9 mouse cellular contexts compared by ENCODE assay signal in the genomic region with DNA sequence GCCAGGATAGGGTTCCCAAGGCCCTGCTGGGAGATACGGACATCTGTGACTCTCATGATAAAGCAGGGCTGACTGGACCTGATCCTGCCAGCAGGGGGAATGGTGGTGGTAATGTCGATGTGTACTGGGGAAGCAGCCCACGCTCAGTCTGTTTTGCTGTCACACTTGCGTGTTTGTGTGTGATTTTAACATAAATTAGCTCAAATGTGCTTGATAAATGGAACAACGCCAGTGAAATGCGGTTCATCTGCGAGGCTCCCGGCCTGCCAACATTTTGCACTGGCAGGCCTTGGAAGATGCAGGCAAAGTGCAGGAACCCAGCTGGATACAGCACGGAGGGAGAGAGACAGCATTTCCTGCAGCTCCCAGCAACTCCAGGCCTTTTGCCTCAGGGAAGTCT.
DNase-seq lines count a peak whose midpoint lies in the region; ATAC-seq and TF ChIP-seq lines count a peak whose summit lies in the region.
"Had no signal": no experiment of that assay in that cellular context is flagged by ENCODE, and none has a peak within 500 bp of the region (broad histone marks: within the 10 kb centered on the region; RNA-seq: fewer than 3 reads in every experiment).

No protein-coding gene starts in this region.

- TF ChIP-seq CTCF in heart, adult 2 months (IDR thresholded peaks at IDR 0.05), result peak; percentile 32

- no peak for DNase-seq in heart, adult 2 months
- no peak for DNase-seq in heart, postnatal 25 days (ENCODE audit: low spot score)
- DNase-seq in WW6 (ENCODE audit: low read depth, low spot score), result peak; percentile 20
- DNase-seq in layer of hippocampus, adult 8-10 months (ENCODE audit: low spot score in 2 of 2), result peak; percentile 87 to 91
- DNase-seq in testis, postnatal 14 days (ENCODE audit: low spot score), result no peak
- no peak for DNase-seq in gastrocnemius, postnatal 36 days

- no peak for TF ChIP-seq POLR2A in heart, adult 2 months (IDR thresholded peaks at IDR 0.05; ENCODE audit: insufficient read depth, low read depth, low read length)

- H3K9ac ChIP-seq in heart, adult 2 months (ENCODE audit: low read depth, low read length), result no peak overlapping the region
- no peak overlapping the region for H3K9ac ChIP-seq in forebrain, embryonic 12.5 days
- H3K9ac ChIP-seq in neural tube, embryonic 12.5 days, result no peak overlapping the region

- ATAC-seq in forebrain, embryonic 12.5 days (ENCODE audit: low FRiP score), result peak; percentile 44; the same call in 1 of the 2 replicates
- ATAC-seq in neural tube, embryonic 12.5 days (ENCODE audit: low FRiP score, low read depth), result no peak

- intact Hi-C loops in heart, adult 2 months (cut with DNase I), result no loop called here
- intact Hi-C loops in heart, postnatal 25 days (cut with DNase I), result loop anchor here (2.0 kb wide), 1 partner anchor 413 kb away; no protein-coding TSS in a partner anchor
- intact Hi-C loops in gastrocnemius, postnatal 36 days (cut with DNase I), result loop anchor here (10.0 kb wide), 1 partner anchor 147 kb away; no protein-coding TSS in a partner anchor

- no peaks in the 10 kb centered on the region for H3K36me3 ChIP-seq in heart, adult 2 months (ENCODE audit: control insufficient read depth, insufficient read depth, low read length)
- H3K36me3 ChIP-seq in forebrain, embryonic 12.5 days (replicated peaks), result no peaks in the 10 kb centered on the region
- H3K36me3 ChIP-seq in neural tube, embryonic 12.5 days, result no peaks in the 10 kb centered on the region

- H3K4me1 ChIP-seq in heart, adult 2 months (ENCODE audit: control insufficient read depth, insufficient read depth, low read length), result no peaks in the 10 kb centered on the region
- H3K4me1 ChIP-seq in forebrain, embryonic 12.5 days, result peaks cover 14% of the 10 kb centered on the region
- H3K4me1 ChIP-seq in neural tube, embryonic 12.5 days, result 0 out of 2 replicates have a peak, but pooled peaks cover 5% of the 10 kb centered on the region

- H3K79me2 ChIP-seq in heart, adult 2 months (replicated peaks; ENCODE audit: control insufficient read depth, insufficient read depth, low read length), result no peaks in the 10 kb centered on the region

- H3K9me3 ChIP-seq in forebrain, embryonic 12.5 days, result no peaks in the 10 kb centered on the region
- no peaks in the 10 kb centered on the region for H3K9me3 ChIP-seq in neural tube, embryonic 12.5 days

- H3K4me2 ChIP-seq in forebrain, embryonic 12.5 days, result no peak overlapping the region
- H3K4me2 ChIP-seq in neural tube, embryonic 12.5 days (replicated peaks), result 0 out of 2 replicates have a peak overlapping the region, but pooled peaks have one; percentile 14

- no peak overlapping the region for H3K4me3 ChIP-seq in heart, adult 2 months
- no peak overlapping the region for H3K4me3 ChIP-seq in forebrain, embryonic 12.5 days (replicated peaks)
- no peak overlapping the region for H3K4me3 ChIP-seq in neural tube, embryonic 12.5 days
- H3K4me3 ChIP-seq: megakaryocyte, embryonic 14.5 days had no signal

- no peaks in the 10 kb centered on the region for H3K27me3 ChIP-seq in heart, adult 2 months (ENCODE audit: control insufficient read depth, insufficient read depth, low read length)
- no peaks in the 10 kb centered on the region for H3K27me3 ChIP-seq in forebrain, embryonic 12.5 days
- no peaks in the 10 kb centered on the region for H3K27me3 ChIP-seq in neural tube, embryonic 12.5 days (replicated peaks)

- no peak for TF ChIP-seq EP300 in heart, adult 2 months (IDR thresholded peaks at IDR 0.05; ENCODE audit: insufficient read depth, low read depth, low read length)

- WGBS in heart, adult 2 months, result 23% methylated on average over 9 of the region's 9 CpGs
- WGBS in forebrain, embryonic 12.5 days, result 37% methylated on average over 9 of the region's 9 CpGs
- 44% methylated on average over 9 of the region's 9 CpGs for WGBS in neural tube, embryonic 12.5 days

- H3K27ac ChIP-seq in heart, adult 2 months, result no peak overlapping the region
- no peak overlapping the region; the same call in 1 of the 2 replicates for H3K27ac ChIP-seq in forebrain, embryonic 12.5 days
- H3K27ac ChIP-seq in neural tube, embryonic 12.5 days, result no peak overlapping the region

Comparison
In these comparisons a context has a peak if more than half of its experiments do, and no peak if none do; other contexts are left out.
1. DNase-seq: peak in WW6 (single experiment) and layer of hippocampus, adult 8-10 months (2 of 2); none in heart, adult 2 months (0 of 2), heart, postnatal 25 days (single experiment), testis, postnatal 14 days (single experiment) and gastrocnemius, postnatal 36 days (0 of 2).